Mouse (Mus musculus): ENCODE data around the gene Thra. TPM values are rescaled to one million over a fixed set of nuclear protein-coding genes. Genes with fewer than 3 reads are reported as not detected.
A peak's percentile ranks its signal among the peaks of the same experiment; 100 is the strongest.

Thra gene
- 51.0 and 51.2 TPM in 2 replicates for polyA plus RNA-seq (2015; fragmentation: Nextera tagmentation; extraction: Ambion mirVana)

- peaks cover 48% of the 10 kb centered on the region for H3K4me1 ChIP-seq
- no peaks in the 10 kb centered on the region for H3K27me3 ChIP-seq
- H3K9me3 ChIP-seq (replicated peaks), result no peaks in the 10 kb centered on the region
- peak within 1 kb of the TSS; percentile 93 for H3K27ac ChIP-seq (replicated peaks)
- peak within 1 kb of the TSS; percentile 87 for H3K4me2 ChIP-seq (replicated peaks)
- ATAC-seq (ENCODE audit: insufficient number of reproducible peaks, low FRiP score, low TSS enrichment, low read depth), result peak; percentile 53; the same call in 1 of the 2 replicates
- H3K36me3 ChIP-seq, result no peaks in the 10 kb centered on the region
- under 1% methylated on average over 22 of the region's 22 CpGs for WGBS
- peak within 1 kb of the TSS; percentile 69 for H3K4me3 ChIP-seq (replicated peaks)
- H3K9ac ChIP-seq, result peak within 1 kb of the TSS; percentile 88
Measured at GRCm38 (mm10) chr11:98740393-98741050, at the start of gene Thra. TSS of gene Thra (plus strand) at chr11:98740638.

- Histone ChIP-seq H3K27me3 (no peaks in the 10 kb centered on the region), H3K36me3 (peaks cover 78% of the 10 kb centered on the region), H3K4me2 (replicated peaks) (no peak overlapping the region), H3K4me3 (replicated peaks) (no peak overlapping the region), H3K4me1 (no peaks in the 10 kb centered on the region), H3K9me3 (replicated peaks) (no peaks in the 10 kb centered on the region), H3K27ac (replicated peaks) (no peak overlapping the region), H3K9ac (no peak overlapping the region)
- ATAC-seq (ENCODE audit: insufficient number of reproducible peaks, low FRiP score, low TSS enrichment, low read depth), result no peak
- WGBS, result 65% methylated on average over 13 of the region's 13 CpGs
Measured at GRCm38 (mm10) chr11:98693201-98693600, 47.2 kb upstream of the Thra start.

GRCm38 (mm10) chr11:98693746-98694145, 46.7 kb upstream of the Thra start:
- 90% methylated on average over 9 of the region's 9 CpGs for WGBS
- peaks cover 75% of the 10 kb centered on the region for H3K36me3 ChIP-seq
- no peak overlapping the region for H3K4me3 ChIP-seq (replicated peaks)
- H3K9me3 ChIP-seq (replicated peaks), result no peaks in the 10 kb centered on the region
- no peaks in the 10 kb centered on the region for H3K27me3 ChIP-seq
- no peak for ATAC-seq (ENCODE audit: insufficient number of reproducible peaks, low FRiP score, low TSS enrichment, low read depth)
- H3K9ac ChIP-seq, result no peak overlapping the region
- no peak overlapping the region for H3K4me2 ChIP-seq (replicated peaks)
- no peaks in the 10 kb centered on the region for H3K4me1 ChIP-seq
- H3K27ac ChIP-seq (replicated peaks), result no peak overlapping the region

GRCm38 (mm10) chr11:98694301-98694700, 46.1 kb upstream of the Thra start:
- WGBS, result 78% methylated on average over 9 of the region's 9 CpGs
- H3K36me3 ChIP-seq, result peaks cover 72% of the 10 kb centered on the region
- ATAC-seq (ENCODE audit: insufficient number of reproducible peaks, low FRiP score, low TSS enrichment, low read depth), result no peak

GRCm38 (mm10) chr11:98695408-98695807, 45.0 kb upstream of the Thra start:
- H3K9me3 ChIP-seq (replicated peaks), result no peaks in the 10 kb centered on the region
- H3K9ac ChIP-seq, result no peak overlapping the region
- H3K27me3 ChIP-seq, result no peaks in the 10 kb centered on the region
- peaks cover 5% of the 10 kb centered on the region; the same call in 1 of the 2 replicates for H3K4me1 ChIP-seq
- H3K27ac ChIP-seq (replicated peaks), result no peak overlapping the region
- no peak overlapping the region for H3K4me3 ChIP-seq (replicated peaks)
- H3K4me2 ChIP-seq (replicated peaks), result no peak overlapping the region
- WGBS, result 68% methylated on average over 14 of the region's 14 CpGs
- no peak for ATAC-seq (ENCODE audit: insufficient number of reproducible peaks, low FRiP score, low TSS enrichment, low read depth)
- peaks cover 61% of the 10 kb centered on the region for H3K36me3 ChIP-seq

More at GRCm38 (mm10) chr11:98694301-98694700, 46.1 kb upstream of the Thra start:
- Histone ChIP-seq H3K9me3 (replicated peaks) (no peaks in the 10 kb centered on the region), H3K9ac (no peak overlapping the region), H3K4me1 (no peaks in the 10 kb centered on the region), H3K27me3 (no peaks in the 10 kb centered on the region), H3K27ac (replicated peaks) (no peak overlapping the region), H3K4me2 (replicated peaks) (no peak overlapping the region), H3K4me3 (replicated peaks) (no peak overlapping the region)

- ATAC-seq (ENCODE audit: insufficient number of reproducible peaks, low FRiP score, low TSS enrichment, low read depth), result no peak
- Histone ChIP-seq H3K4me3 (replicated peaks) (no peak overlapping the region), H3K4me2 (replicated peaks) (no peak overlapping the region), H3K9me3 (replicated peaks) (no peaks in the 10 kb centered on the region), H3K27ac (replicated peaks) (no peak overlapping the region; the same call in 1 of the 2 replicates), H3K36me3 (peaks cover 49% of the 10 kb centered on the region), H3K9ac (no peak overlapping the region), H3K27me3 (no peaks in the 10 kb centered on the region), H3K4me1 (peaks cover 13% of the 10 kb centered on the region)
- WGBS, result 83% methylated on average over 14 of the region's 14 CpGs
Measured at GRCm38 (mm10) chr11:98696454-98697216, 43.8 kb upstream of the Thra start.

GRCm38 (mm10) chr11:98697225-98697624, 43.2 kb upstream of the Thra start:
- no peak for ATAC-seq (ENCODE audit: insufficient number of reproducible peaks, low FRiP score, low TSS enrichment, low read depth)
- no peaks in the 10 kb centered on the region for H3K9me3 ChIP-seq (replicated peaks)
- no peak overlapping the region; the same call in 1 of the 2 replicates for H3K27ac ChIP-seq (replicated peaks)
- no peak overlapping the region for H3K4me2 ChIP-seq (replicated peaks)
- H3K4me1 ChIP-seq, result peaks cover 14% of the 10 kb centered on the region
- no peak overlapping the region for H3K9ac ChIP-seq
- H3K27me3 ChIP-seq, result no peaks in the 10 kb centered on the region
- peaks cover 43% of the 10 kb centered on the region for H3K36me3 ChIP-seq
- H3K4me3 ChIP-seq (replicated peaks), result no peak overlapping the region
- 87% methylated on average over 12 of the region's 12 CpGs for WGBS

- WGBS, result 84% methylated on average over 16 of the region's 16 CpGs
- peaks cover 16% of the 10 kb centered on the region for H3K4me1 ChIP-seq
- no peak overlapping the region for H3K27ac ChIP-seq (replicated peaks)
- ATAC-seq (ENCODE audit: insufficient number of reproducible peaks, low FRiP score, low TSS enrichment, low read depth), result no peak
- peaks cover 24% of the 10 kb centered on the region for H3K36me3 ChIP-seq
- no peaks in the 10 kb centered on the region for H3K9me3 ChIP-seq (replicated peaks)
- no peak overlapping the region for H3K9ac ChIP-seq
- H3K27me3 ChIP-seq, result no peaks in the 10 kb centered on the region
- no peak overlapping the region for H3K4me3 ChIP-seq (replicated peaks)
- no peak overlapping the region for H3K4me2 ChIP-seq (replicated peaks)
Measured at GRCm38 (mm10) chr11:98698849-98699640, 41.4 kb upstream of the Thra start.

GRCm38 (mm10) chr11:98699911-98700310, 40.5 kb upstream of the Thra start:
- Histone ChIP-seq H3K27me3 (no peaks in the 10 kb centered on the region), H3K27ac (replicated peaks) (no peak overlapping the region), H3K4me3 (replicated peaks) (no peak overlapping the region), H3K9me3 (replicated peaks) (no peaks in the 10 kb centered on the region), H3K9ac (no peak overlapping the region), H3K4me2 (replicated peaks) (no peak overlapping the region), H3K36me3 (peaks cover 22% of the 10 kb centered on the region), H3K4me1 (peaks cover 16% of the 10 kb centered on the region)
- 40% methylated on average over 4 of the region's 4 CpGs for WGBS
- no peak for ATAC-seq (ENCODE audit: insufficient number of reproducible peaks, low FRiP score, low TSS enrichment, low read depth)

- peaks cover 22% of the 10 kb centered on the region for H3K36me3 ChIP-seq
- H3K4me1 ChIP-seq, result peaks cover 16% of the 10 kb centered on the region
- no peak within 1 kb of the TSS for H3K27ac ChIP-seq (replicated peaks)
- no peaks in the 10 kb centered on the region for H3K27me3 ChIP-seq
- ATAC-seq (ENCODE audit: insufficient number of reproducible peaks, low FRiP score, low TSS enrichment, low read depth), result no peak
- no peak within 1 kb of the TSS for H3K4me2 ChIP-seq (replicated peaks)
- no peak within 1 kb of the TSS for H3K4me3 ChIP-seq (replicated peaks)
- no peaks in the 10 kb centered on the region for H3K9me3 ChIP-seq (replicated peaks)
- H3K9ac ChIP-seq, result no peak within 1 kb of the TSS
- 31% methylated on average over 10 of the region's 10 CpGs for WGBS
Measured at GRCm38 (mm10) chr11:98701213-98701670, 39.2 kb upstream of the Thra start, which contains the start of gene Csf3. TSS of gene Csf3 (plus strand) at chr11:98701263.

- ATAC-seq (ENCODE audit: insufficient number of reproducible peaks, low FRiP score, low TSS enrichment, low read depth), result 0 out of 2 replicates have a peak, but pooled peaks have one; percentile 45
- Histone ChIP-seq H3K27ac (replicated peaks) (no peak overlapping the region), H3K4me1 (peaks cover 20% of the 10 kb centered on the region), H3K27me3 (no peaks in the 10 kb centered on the region), H3K9me3 (replicated peaks) (no peaks in the 10 kb centered on the region), H3K4me2 (replicated peaks) (no peak overlapping the region), H3K36me3 (peaks cover 30% of the 10 kb centered on the region), H3K4me3 (replicated peaks) (no peak overlapping the region), H3K9ac (no peak overlapping the region)
- WGBS, result 67% methylated on average over 5 of the region's 5 CpGs
Measured at GRCm38 (mm10) chr11:98702323-98702722, 38.1 kb upstream of the Thra start.
